Mouse (Mus musculus) lung, postnatal 10 days (tissue): Measurements from ENCODE around the gene Arhgap42.
A peak's percentile ranks its signal among the peaks of the same experiment; 100 is the strongest.

Source experiments
- DNase-seq: peaks from one replicate; pipeline ENCODE4 v3.0.0; 2021

Arhgap42 gene

GRCm38 (mm10) chr9:9208205-9208604, 30.7 kb downstream of the Arhgap42 start:
- DNase-seq = no peak

- no peak for DNase-seq
Measured at GRCm38 (mm10) chr9:9207251-9207650, 31.6 kb downstream of the Arhgap42 start.

GRCm38 (mm10) chr9:9200827-9201388, 38.0 kb downstream of the Arhgap42 start:
- peak; percentile 32 for DNase-seq

- DNase-seq = no peak
Measured at GRCm38 (mm10) chr9:9199170-9199841, 39.6 kb downstream of the Arhgap42 start.

- no peak for DNase-seq
Measured at GRCm38 (mm10) chr9:9198645-9199044, 40.3 kb downstream of the Arhgap42 start.

- no peak for DNase-seq
Measured at GRCm38 (mm10) chr9:9196046-9196445, 42.9 kb downstream of the Arhgap42 start.

- no peak for DNase-seq
Measured at GRCm38 (mm10) chr9:9194496-9194895, 44.4 kb downstream of the Arhgap42 start.

- DNase-seq = no peak
Measured at GRCm38 (mm10) chr9:9192716-9193115, 46.2 kb downstream of the Arhgap42 start.

- no peak for DNase-seq
Measured at GRCm38 (mm10) chr9:9190835-9191234, 48.1 kb downstream of the Arhgap42 start.

- no peak for DNase-seq
Measured at GRCm38 (mm10) chr9:9188167-9188566, 50.7 kb downstream of the Arhgap42 start.

GRCm38 (mm10) chr9:9177745-9178144, 61.2 kb downstream of the Arhgap42 start:
- DNase-seq = no peak

GRCm38 (mm10) chr9:9174924-9175323, 64.0 kb downstream of the Arhgap42 start:
- no peak for DNase-seq

- DNase-seq = no peak
Measured at GRCm38 (mm10) chr9:9174206-9174605, 64.7 kb downstream of the Arhgap42 start.

GRCm38 (mm10) chr9:9173091-9173490, 65.8 kb downstream of the Arhgap42 start:
- DNase-seq = no peak

- no peak for DNase-seq
Measured at GRCm38 (mm10) chr9:9171146-9171816, 67.6 kb downstream of the Arhgap42 start.

- peak; percentile 91 for DNase-seq
Measured at GRCm38 (mm10) chr9:9165641-9166063, 73.2 kb downstream of the Arhgap42 start.

GRCm38 (mm10) chr9:9160736-9161135, 78.2 kb downstream of the Arhgap42 start:
- DNase-seq = no peak

GRCm38 (mm10) chr9:9158241-9158640, 80.7 kb downstream of the Arhgap42 start:
- no peak for DNase-seq

GRCm38 (mm10) chr9:9157425-9157824, 81.5 kb downstream of the Arhgap42 start:
- DNase-seq = no peak

GRCm38 (mm10) chr9:9154636-9155035, 84.3 kb downstream of the Arhgap42 start:
- no peak for DNase-seq

GRCm38 (mm10) chr9:9144301-9145121, 94.4 kb downstream of the Arhgap42 start:
- DNase-seq = no peak

GRCm38 (mm10) chr9:9143102-9143501, 95.8 kb downstream of the Arhgap42 start:
- DNase-seq = no peak

GRCm38 (mm10) chr9:9142561-9142960, 96.3 kb downstream of the Arhgap42 start:
- DNase-seq = no peak
